8 mouse cellular contexts compared by ENCODE assay signal in the genomic region with DNA sequence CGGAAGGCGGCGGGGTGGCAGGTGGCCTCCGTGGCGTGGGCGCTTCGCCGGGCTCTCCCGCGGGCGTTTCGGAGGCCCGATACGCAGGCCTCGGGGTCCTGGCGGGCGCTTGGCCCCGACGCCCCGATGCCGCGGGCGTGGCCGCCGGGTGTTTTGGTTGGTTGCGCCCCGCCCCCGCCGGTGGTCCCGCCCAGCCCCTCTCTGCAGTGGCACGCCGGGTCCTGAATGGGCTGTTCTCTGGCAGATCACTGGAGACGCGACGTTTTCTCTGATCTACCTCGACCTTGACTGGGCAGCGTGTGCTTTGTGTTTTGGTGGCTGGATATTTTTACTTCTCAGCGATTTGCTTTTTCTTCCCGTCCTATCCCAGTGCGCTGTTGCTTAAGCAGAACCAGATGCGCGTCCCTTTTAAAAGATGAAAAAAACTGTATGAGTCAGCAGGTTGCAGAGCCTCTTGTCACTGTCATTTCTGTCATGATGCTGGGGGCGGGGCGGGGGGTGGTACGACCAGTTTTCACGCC. TPM values are rescaled to one million over a fixed set of nuclear protein-coding genes. Genes with fewer than 3 reads are reported as not detected.
DNase-seq lines count a peak whose midpoint lies in the region; ATAC-seq lines count a peak whose summit lies in the region.

No protein-coding gene starts in this region.

- H3K27me3 ChIP-seq in hindbrain, embryonic 16.5 days (replicated peaks; ENCODE audit: control insufficient read depth, insufficient read depth, low read length) = no peaks in the 10 kb centered on the region
- H3K27me3 ChIP-seq in limb, embryonic 11.5 days (ENCODE audit: control insufficient read depth, insufficient read depth, low read length) = no peaks in the 10 kb centered on the region
- H3K27me3 ChIP-seq in midbrain, embryonic 11.5 days (ENCODE audit: control insufficient read depth, insufficient read depth, low read length) = no peaks in the 10 kb centered on the region

- no peaks in the 10 kb centered on the region for H3K36me3 ChIP-seq in hindbrain, embryonic 16.5 days (ENCODE audit: control insufficient read depth, insufficient read depth, low read length)
- no peaks in the 10 kb centered on the region for H3K36me3 ChIP-seq in limb, embryonic 11.5 days (ENCODE audit: control insufficient read depth, insufficient read depth, low read length)
- no peaks in the 10 kb centered on the region for H3K36me3 ChIP-seq in midbrain, embryonic 11.5 days (ENCODE audit: control insufficient read depth, insufficient read depth, low read length)

- peak overlapping the region; percentile 90 for H3K4me3 ChIP-seq in hindbrain, embryonic 16.5 days (ENCODE audit: low read length)
- peak overlapping the region; percentile 79 for H3K4me3 ChIP-seq in limb, embryonic 11.5 days (ENCODE audit: low read depth, low read length)
- H3K4me3 ChIP-seq in midbrain, embryonic 11.5 days (ENCODE audit: low read depth, low read length) = peak overlapping the region; percentile 82

- no peaks in the 10 kb centered on the region for H3K9me3 ChIP-seq in hindbrain, embryonic 16.5 days (ENCODE audit: control insufficient read depth, low read length)
- H3K9me3 ChIP-seq in limb, embryonic 11.5 days (ENCODE audit: control insufficient read depth, low read length) = no peaks in the 10 kb centered on the region
- no peaks in the 10 kb centered on the region for H3K9me3 ChIP-seq in midbrain, embryonic 11.5 days (ENCODE audit: control insufficient read depth, low read length)

- H3K4me2 ChIP-seq in hindbrain, embryonic 16.5 days (ENCODE audit: low read length) = peak overlapping the region; percentile 67
- H3K4me2 ChIP-seq in limb, embryonic 11.5 days (ENCODE audit: low read depth, severe bottlenecking) = peak overlapping the region; percentile 54
- peak overlapping the region; percentile 74 for H3K4me2 ChIP-seq in midbrain, embryonic 11.5 days

- WGBS in hindbrain, embryonic 16.5 days = 0% methylated on average over 24 of the region's 46 CpGs
- WGBS in limb, embryonic 11.5 days = under 1% methylated on average over 43 of the region's 46 CpGs
- 0% methylated on average over 28 of the region's 46 CpGs for WGBS in midbrain, embryonic 11.5 days

- peak; percentile 92 for ATAC-seq in hindbrain, embryonic 16.5 days
- ATAC-seq in limb, embryonic 11.5 days (ENCODE audit: insufficient number of reproducible peaks, low FRiP score, low TSS enrichment, low read depth) = peak; percentile 92
- peak; percentile 95 for ATAC-seq in midbrain, embryonic 11.5 days (ENCODE audit: low FRiP score)

- peak overlapping the region; percentile 96 for H3K9ac ChIP-seq in hindbrain, embryonic 16.5 days (ENCODE audit: low read depth, low read length)
- peak overlapping the region; percentile 69 for H3K9ac ChIP-seq in limb, embryonic 11.5 days (ENCODE audit: low read length)
- peak overlapping the region; percentile 84 for H3K9ac ChIP-seq in midbrain, embryonic 11.5 days (ENCODE audit: low read length)

- peak overlapping the region; percentile 99 for H3K27ac ChIP-seq in hindbrain, embryonic 16.5 days (ENCODE audit: low read depth, low read length)
- peak overlapping the region; percentile 89 for H3K27ac ChIP-seq in limb, embryonic 11.5 days (replicated peaks; ENCODE audit: low read depth, low read length)
- H3K27ac ChIP-seq in midbrain, embryonic 11.5 days (ENCODE audit: low read depth, low read length) = peak overlapping the region; percentile 93

- peak; percentile 78 for DNase-seq in layer of hippocampus, adult 11-12 months (ENCODE audit: low spot score)
- DNase-seq in layer of hippocampus, postnatal 36 days = no peak
- peak; percentile 69 for DNase-seq in c-Kit-negative CD71-positive TER-119-positive erythroid progenitor cells, embryonic 14.5 days (ENCODE audit: low read depth, low spot score)
- DNase-seq in frontal cortex, postnatal 10 days (ENCODE audit: low spot score in 2 of 2) = peak; percentile 70 to 78
- peak; percentile 90 for DNase-seq in limb, embryonic 11.5 days (ENCODE audit: low spot score)
- peak; percentile 98 for DNase-seq in midbrain, embryonic 11.5 days (ENCODE audit: low spot score, missing footprints)
- peak; percentile 52 to 60 for DNase-seq in spleen, postnatal 14 days (ENCODE audit: low spot score in 2 of 2)

- peaks cover 7% of the 10 kb centered on the region; the same call in 1 of the 2 replicates for H3K4me1 ChIP-seq in hindbrain, embryonic 16.5 days (ENCODE audit: control insufficient read depth, insufficient read depth, low read depth, low read length)
- H3K4me1 ChIP-seq in limb, embryonic 11.5 days (ENCODE audit: control insufficient read depth, insufficient read depth, low read length) = no peaks in the 10 kb centered on the region
- peaks cover 6% of the 10 kb centered on the region; the same call in 1 of the 2 replicates for H3K4me1 ChIP-seq in midbrain, embryonic 11.5 days (ENCODE audit: control insufficient read depth, insufficient read depth, low read length)

RNA-seq across cellular contexts. Expression of a gene that starts 48.2 kb away (rescaled TPM):
- 100 to 1,000 TPM; 117 to 127 TPM for total RNA-seq in layer of hippocampus, postnatal 36 days (2021)
- 127 and 130 TPM in 2 replicates for polyA plus RNA-seq in hindbrain, embryonic 16.5 days (2015; fragmentation: Nextera tagmentation; extraction: Ambion mirVana)
- 51.4 and 55.0 TPM in 2 replicates for polyA plus RNA-seq in limb, embryonic 11.5 days (2014; fragmentation: Nextera tagmentation; extraction: Ambion mirVana)
- polyA plus RNA-seq in midbrain, embryonic 11.5 days (2014; fragmentation: Nextera tagmentation; extraction: Ambion mirVana) = 95.6 and 107 TPM in 2 replicates

RNA-seq across cellular contexts. Expression of a gene that starts 59.2 kb away (rescaled TPM):
- 10 to 100 TPM; 36.9 to 39.1 TPM for total RNA-seq in layer of hippocampus, postnatal 36 days (2021)
- polyA plus RNA-seq in hindbrain, embryonic 16.5 days (2015; fragmentation: Nextera tagmentation; extraction: Ambion mirVana) = 33.6 and 34.2 TPM in 2 replicates
- 19.6 and 20.3 TPM in 2 replicates for polyA plus RNA-seq in limb, embryonic 11.5 days (2014; fragmentation: Nextera tagmentation; extraction: Ambion mirVana)
- 30.6 and 35.0 TPM in 2 replicates for polyA plus RNA-seq in midbrain, embryonic 11.5 days (2014; fragmentation: Nextera tagmentation; extraction: Ambion mirVana)

RNA-seq across cellular contexts. Expression of a gene that starts 59.3 kb away (rescaled TPM):
- 100 to 1,000 TPM; 531 TPM for total RNA-seq in layer of hippocampus, postnatal 36 days (2021)
- polyA plus RNA-seq in hindbrain, embryonic 16.5 days (2015; fragmentation: Nextera tagmentation; extraction: Ambion mirVana) = 125 and 142 TPM in 2 replicates
- polyA plus RNA-seq in limb, embryonic 11.5 days (2014; fragmentation: Nextera tagmentation; extraction: Ambion mirVana) = 1.6 and 1.9 TPM in 2 replicates
- 75.7 and 84.4 TPM in 2 replicates for polyA plus RNA-seq in midbrain, embryonic 11.5 days (2014; fragmentation: Nextera tagmentation; extraction: Ambion mirVana)

Comparison
In these comparisons a context has a peak if more than half of its experiments do, and no peak if none do; other contexts are left out.
1. DNase-seq: peak in layer of hippocampus, adult 11-12 months (single experiment), c-Kit-negative CD71-positive TER-119-positive erythroid progenitor cells, embryonic 14.5 days (single experiment), frontal cortex, postnatal 10 days (2 of 2), limb, embryonic 11.5 days (single experiment), midbrain, embryonic 11.5 days (single experiment) and spleen, postnatal 14 days (2 of 2); none in layer of hippocampus, postnatal 36 days (0 of 2).
2. RNA of a gene that starts 59.3 kb away (polyA plus RNA-seq): 125 to 142 TPM in hindbrain, embryonic 16.5 days and 75.7 to 84.4 TPM in midbrain, embryonic 11.5 days; 1.6 to 1.9 TPM in limb, embryonic 11.5 days; every median in the first group is over 10 times any median in the second.
3. Peak in every context shown above with its lines, with median percentiles within 50 percentile points of each other: ATAC-seq, H3K27ac ChIP-seq, H3K4me2 ChIP-seq, H3K4me3 ChIP-seq and H3K9ac ChIP-seq.